Mouse (Mus musculus) MEL (cell line): ENCODE data around the gene Minos1. TPM values are rescaled to one million over a fixed set of nuclear protein-coding genes. Genes with fewer than 3 reads are reported as not detected.

Experiments used
- DNase-seq: peaks from one replicate; pipeline ENCODE4 v3.0.0; 2011; ENCODE audit warnings: low read depth, low spot score
- H3K27ac ChIP-seq: 2 replicates; pipeline ENCODE4 v1.5.1; 2012; ENCODE audit warnings: low read depth, mild to moderate bottlenecking, control low read depth, low read length, moderate library complexity; ENCODE audit not compliant: control insufficient read depth
- H3K27me3 ChIP-seq, 2 experiments: fragments of 150-350 bp in 1 of 2; sonication (generic) in 1 of 2; 2 replicates each; pipeline ENCODE4 v1.6.1; 2012; ENCODE audit warnings: low read length in 2 of 2, mild to moderate bottlenecking in 2 of 2, improper control_type of control experiment in 1 of 2, moderate library complexity in 1 of 2; ENCODE audit not compliant: insufficient read depth in 2 of 2, control insufficient read depth in 1 of 2
- H3K36me3 ChIP-seq, 2 experiments: 2 replicates each; pipeline ENCODE4 v1.6.1; 2012 to 2014; ENCODE audit warnings: low read length in 2 of 2, improper control_type of control experiment in 1 of 2, inconsistent platforms in 1 of 2, mild to moderate bottlenecking in 1 of 2; ENCODE audit not compliant: insufficient read depth in 2 of 2, control insufficient read depth in 1 of 2
- H3K4me1 ChIP-seq, 2 experiments: fragments of 150-350 bp in 1 of 2; sonication (generic) in 1 of 2; 2 replicates each; pipeline ENCODE4 v1.6.1; 2012; ENCODE audit warnings: low read length in 2 of 2, improper control_type of control experiment in 1 of 2, mild to moderate bottlenecking in 1 of 2; ENCODE audit not compliant: insufficient read depth in 2 of 2, control insufficient read depth in 1 of 2
- H3K4me3 ChIP-seq, 2 experiments: fragments of 150-350 bp in 1 of 2; sonication (generic) in 1 of 2; 2 replicates each; pipeline ENCODE4 v1.5.1; 2012; ENCODE audit warnings: low read depth in 2 of 2, low read length in 2 of 2, mild to moderate bottlenecking in 2 of 2, moderate library complexity in 2 of 2, control low read depth in 1 of 2, improper control_type of control experiment in 1 of 2; ENCODE audit not compliant: control insufficient read depth in 1 of 2, insufficient read depth in 1 of 2
- H3K79me2 ChIP-seq: 2 replicates; pipeline ENCODE4 v1.6.1; 2012; ENCODE audit warnings: mild to moderate bottlenecking, low read length, moderate library complexity; ENCODE audit not compliant: control insufficient read depth, poor library complexity, insufficient read depth
- H3K9ac ChIP-seq: 2 replicates; pipeline ENCODE4 v1.6.1; 2012; ENCODE audit warnings: low read depth, mild to moderate bottlenecking, control low read depth, low read length, moderate library complexity; ENCODE audit not compliant: control insufficient read depth, poor library complexity, severe bottlenecking
- H3K9me3 ChIP-seq: fragments of 150-350 bp; sonication (generic); replicated peaks from 2 replicates; pipeline ENCODE4 v1.6.1; 2012; ENCODE audit warnings: mild to moderate bottlenecking, low read length, improper control_type of control experiment, moderate library complexity; ENCODE audit not compliant: insufficient read depth
- BHLHE40 ChIP-seq: IDR thresholded peaks from 2 replicates; pipeline ENCODE4 v1.6.1; 2012; ENCODE audit warnings: low read depth, mild to moderate bottlenecking, inconsistent platforms, low read length, improper control_type of control experiment, borderline replicate concordance
- CHD2 ChIP-seq: IDR thresholded peaks from 2 replicates; pipeline ENCODE4 v1.6.1; 2011; ENCODE audit warnings: low read length, improper control_type of control experiment
- EP300 ChIP-seq, 2 experiments: IDR thresholded peaks; 2 replicates each; pipeline ENCODE4 v1.6.1; 2011; ENCODE audit warnings: improper control_type of control experiment in 2 of 2, low read length in 2 of 2, low read depth in 1 of 2, mild to moderate bottlenecking in 1 of 2
- ETS1 ChIP-seq: IDR thresholded peaks from 2 replicates; pipeline ENCODE4 v1.6.1; 2012; ENCODE audit warnings: low read depth, mild to moderate bottlenecking, inconsistent platforms, low read length, improper control_type of control experiment, moderate library complexity
- GATA1 ChIP-seq: IDR thresholded peaks from 2 replicates; pipeline ENCODE4 v1.6.1; 2011; ENCODE audit warnings: low read depth, low read length, improper control_type of control experiment
- MAX ChIP-seq: IDR thresholded peaks from 2 replicates; pipeline ENCODE4 v1.6.1; 2011; ENCODE audit warnings: low read length, improper control_type of control experiment
- MXI1 ChIP-seq: IDR thresholded peaks from 2 replicates; pipeline ENCODE4 v1.6.1; 2011; ENCODE audit warnings: mild to moderate bottlenecking, low read depth, low read length, improper control_type of control experiment
- MYB ChIP-seq: IDR thresholded peaks from 2 replicates; pipeline ENCODE4 v1.6.1; 2011; ENCODE audit warnings: mild to moderate bottlenecking, low read depth, low read length, improper control_type of control experiment
- POLR2AphosphoS2 ChIP-seq: IDR thresholded peaks from 2 replicates; pipeline ENCODE4 v1.6.1; 2011; ENCODE audit warnings: low read length, improper control_type of control experiment
- SIN3A ChIP-seq: IDR thresholded peaks from 2 replicates; pipeline ENCODE4 v1.6.1; 2012; ENCODE audit warnings: low read length, improper control_type of control experiment, inconsistent platforms
- SMC3 ChIP-seq: IDR thresholded peaks from 2 replicates; pipeline ENCODE4 v1.6.1; 2011; ENCODE audit warnings: low read depth, low read length, improper control_type of control experiment
- TBP ChIP-seq: IDR thresholded peaks from 2 replicates; pipeline ENCODE4 v1.8.0; 2011; ENCODE audit warnings: low read depth, low read length, improper control_type of control experiment
- USF1 ChIP-seq: IDR thresholded peaks from 2 replicates; pipeline ENCODE4 v1.6.1; 2014; ENCODE audit warnings: low read depth, mild to moderate bottlenecking, inconsistent platforms, low read length, improper control_type of control experiment, moderate library complexity
- ZC3H11A ChIP-seq: IDR thresholded peaks from 2 replicates; pipeline ENCODE4 v1.6.1; 2012; ENCODE audit warnings: low read depth, mild to moderate bottlenecking, inconsistent platforms, low read length, improper control_type of control experiment
- ZKSCAN1 ChIP-seq: IDR thresholded peaks from 2 replicates; pipeline ENCODE4 v1.6.1; 2012; ENCODE audit warnings: low read depth, mild to moderate bottlenecking, inconsistent platforms, low read length, improper control_type of control experiment, moderate library complexity
- ZNF384 ChIP-seq: IDR thresholded peaks from 2 replicates; pipeline ENCODE4 v1.6.1; 2012; ENCODE audit warnings: low read depth, mild to moderate bottlenecking, inconsistent platforms, low read length, improper control_type of control experiment
- polyA plus RNA-seq, 2 experiments: library from polyadenylated mRNA; stranded (reverse) in 1 of 2; unstranded in 1 of 2; fragments of >175 nt in 1 of 2; fragments of >200 nt in 1 of 2; gene quantifications; 2 replicates each; pipeline versions ENCODE4 v1.2.1 to v1.2.4; 2012; ENCODE audit warnings: low replicate concordance in 2 of 2, low read depth in 1 of 2; ENCODE audit not compliant: insufficient read length in 2 of 2, insufficient read depth in 1 of 2, missing spikeins in 1 of 2
- total RNA-seq: library from RNA; depleted of rRNA; stranded (reverse); fragments of 300-350 nt; gene quantifications from 2 replicates; pipeline ENCODE4 v1.2.3, GENCODE M21; 2012

The Minos1 gene
- total and polyA plus RNA-seq, 3 experiments: 163 to 401 TPM; not detected in 1

DNA sequence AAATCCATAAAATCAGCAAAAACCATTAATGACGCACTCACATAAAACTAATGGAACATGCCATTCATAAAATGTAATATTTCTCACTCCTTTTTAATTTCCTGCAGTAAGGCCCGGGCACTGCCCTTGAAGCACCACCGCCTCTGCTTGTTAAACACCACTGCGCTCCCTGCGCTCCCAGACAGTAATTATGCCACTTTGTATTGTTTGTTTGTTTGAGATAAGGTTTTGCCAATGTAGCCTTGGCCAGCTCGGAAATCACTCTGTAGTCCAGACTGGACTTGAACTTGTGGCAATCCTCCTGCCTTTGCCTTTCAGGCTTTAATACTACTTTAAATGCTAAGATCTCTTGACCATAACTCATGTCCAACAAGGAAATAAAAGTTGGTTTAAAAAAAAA, 6.0 kb downstream of the Minos1 start:
- Histone ChIP-seq H3K4me3 (no peak overlapping the region), H3K27me3 (no peaks in the 10 kb centered on the region), H3K36me3 (peaks cover 1 to 50% of the 10 kb centered on the region in 2 experiments; a peak in 3 of 4 replicates), H3K9ac (no peak overlapping the region), H3K9me3 (no peaks in the 10 kb centered on the region), H3K79me2 (peaks cover 92% of the 10 kb centered on the region), H3K27ac (no peak overlapping the region), H3K4me1 (peaks cover 22 to 39% of the 10 kb centered on the region in 2 experiments)
- DNase-seq: no peak
- no peak for TF ChIP-seq ZKSCAN1
- TF ChIP-seq ZNF384: no peak
- TF ChIP-seq CHD2: no peak
- no peak for TF ChIP-seq MYB
- TF ChIP-seq ETS1: no peak
- TF ChIP-seq ZC3H11A: no peak
- TF ChIP-seq BHLHE40: no peak
- TF ChIP-seq MAX: no peak
- TF ChIP-seq GATA1: no peak

DNA sequence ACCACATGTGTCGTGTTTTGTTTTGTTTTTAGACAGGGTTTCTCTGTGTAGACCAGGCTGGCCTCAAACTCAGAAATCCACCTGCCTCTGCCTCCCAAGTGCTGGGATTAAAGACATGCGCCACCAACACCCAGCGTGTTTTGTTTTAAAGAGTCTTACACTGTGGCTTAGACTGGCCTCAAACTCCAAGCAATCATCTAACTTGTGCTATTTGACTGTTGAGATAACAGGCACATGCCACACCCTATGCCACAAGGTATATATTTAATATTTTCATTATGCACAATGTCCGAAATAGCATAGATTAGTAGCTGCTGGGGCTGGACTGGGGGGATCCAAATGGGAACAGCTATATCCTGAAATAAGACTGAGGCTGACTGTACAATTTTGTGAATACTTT, 8.4 kb downstream of the Minos1 start:
- TF ChIP-seq POLR2AphosphoS2 (no peak), MYB (0 out of 2 replicates have a peak, but pooled peaks have one; percentile 31), USF1 (no peak), ETS1 (peak; percentile 60), ZKSCAN1 (no peak), EP300 (IDR thresholded peaks at IDR 0.05; ENCODE audit: low read depth in 1 of 2, low read length in 2 of 2) (peak in 1 of 2 experiments; percentile 49; a peak in 3 of 4 replicates), MXI1 (0 out of 2 replicates have a peak, but pooled peaks have one; percentile 31), BHLHE40 (peak; percentile 39; the same call in 1 of the 2 replicates), SIN3A (peak; percentile 56; the same call in 1 of the 2 replicates), GATA1 (peak; percentile 29; the same call in 1 of the 2 replicates)
- TF ChIP-seq, all 39 proteins: peak for 7
- peaks cover 3 to 61% of the 10 kb centered on the region in 2 experiments for H3K36me3 ChIP-seq
- H3K4me1 ChIP-seq: peaks cover 41 to 52% of the 10 kb centered on the region in 2 experiments
- H3K9ac ChIP-seq: no peak overlapping the region
- H3K27ac ChIP-seq: peak overlapping the region; percentile 50
- H3K9me3 ChIP-seq: no peaks in the 10 kb centered on the region
- no peaks in the 10 kb centered on the region for H3K27me3 ChIP-seq
- peak; percentile 46 for DNase-seq
- H3K4me3 ChIP-seq: no peak overlapping the region
- peaks cover 94% of the 10 kb centered on the region for H3K79me2 ChIP-seq

DNA sequence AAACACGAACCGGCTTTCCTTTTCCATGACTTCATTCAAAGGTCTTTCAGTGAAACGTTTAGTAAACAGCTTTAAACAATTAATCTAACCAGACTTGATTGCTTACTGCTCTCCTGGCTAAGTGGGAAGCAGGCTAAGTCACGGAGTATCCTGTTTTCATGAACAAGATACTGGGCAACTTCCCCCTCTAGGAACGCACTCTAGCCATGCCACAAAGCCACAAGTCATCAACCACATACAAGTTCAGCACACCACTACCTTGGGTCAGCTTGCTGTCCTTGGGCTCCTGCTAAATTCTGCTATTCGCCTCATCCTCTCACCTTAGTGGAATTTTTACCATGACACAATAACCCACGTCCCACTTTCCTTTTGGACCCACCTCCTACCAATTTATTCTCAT, 9.9 kb downstream of the Minos1 start:
- peaks cover 92% of the 10 kb centered on the region for H3K79me2 ChIP-seq
- no peaks in the 10 kb centered on the region for H3K27me3 ChIP-seq
- H3K4me3 ChIP-seq: no peak overlapping the region
- H3K27ac ChIP-seq: no peak overlapping the region
- peaks cover 52 to 63% of the 10 kb centered on the region in 2 experiments for H3K4me1 ChIP-seq
- TF ChIP-seq SMC3: no peak
- 0 out of 2 replicates have a peak, but pooled peaks have one; percentile 20 for TF ChIP-seq TBP
- DNase-seq: peak; percentile 42
- H3K9ac ChIP-seq: no peak overlapping the region
- no peaks in the 10 kb centered on the region for H3K9me3 ChIP-seq
- H3K36me3 ChIP-seq: peaks cover 3 to 68% of the 10 kb centered on the region in 2 experiments
